ENCODE assay signal across 13 mouse cellular contexts in genomic region chr5:144758422-144758821, GRCm38 (mm10). TPM values are rescaled to one million over a fixed set of nuclear protein-coding genes. Genes with fewer than 3 reads are reported as not detected.
DNase-seq lines count a peak whose midpoint lies in the region; ATAC-seq lines count a peak whose summit lies in the region.
"Had no signal": no experiment of that assay in that cellular context is flagged by ENCODE, and none has a peak within 500 bp of the region (broad histone marks: within the 10 kb centered on the region; RNA-seq: fewer than 3 reads in every experiment).

No protein-coding gene starts in this region.

- peaks cover 7% of the 10 kb centered on the region; the same call in 1 of the 2 replicates for H3K27me3 ChIP-seq in midbrain, embryonic 13.5 days

- peaks cover 2% of the 10 kb centered on the region; the same call in 1 of the 2 replicates for H3K36me3 ChIP-seq in midbrain, embryonic 13.5 days
- H3K36me3 ChIP-seq: embryonic facial prominence, embryonic 15.5 days had no signal

- H3K4me1 ChIP-seq in midbrain, embryonic 13.5 days (replicated peaks), result peaks cover 40% of the 10 kb centered on the region

- peak; percentile 69 for DNase-seq in right cerebral cortex, adult 18-20 months
- DNase-seq in right cerebral cortex, postnatal 4 days, result no peak
- peak; percentile 48 to 58 for DNase-seq in frontal cortex, postnatal 36 days (ENCODE audit: low spot score in 2 of 2)
- no peak for DNase-seq in kidney, adult 18-20 months
- DNase-seq in spleen, postnatal 14 days (ENCODE audit: low spot score in 2 of 2), result no peak
- DNase-seq in Muller cell, postnatal 12 days (ENCODE audit: inconsistent ontology term), result no peak
- no peak for DNase-seq in kidney, adult 8-10 months
- DNase-seq: kidney, adult 2 months; liver; thymus, postnatal 4 days had no signal

- H3K9me3 ChIP-seq in midbrain, embryonic 13.5 days, result no peaks in the 10 kb centered on the region
- H3K9me3 ChIP-seq: embryonic facial prominence, embryonic 15.5 days; megakaryocyte, embryonic 14.5 days had no signal

- peak overlapping the region; percentile 66 for H3K4me2 ChIP-seq in midbrain, embryonic 13.5 days (replicated peaks)
- H3K4me2 ChIP-seq: embryonic facial prominence, embryonic 15.5 days had no signal

- peak overlapping the region; percentile 86 for H3K27ac ChIP-seq in midbrain, embryonic 13.5 days
- H3K27ac ChIP-seq: embryonic facial prominence, embryonic 15.5 days had no signal

- H3K9ac ChIP-seq in midbrain, embryonic 13.5 days (replicated peaks), result 0 out of 2 replicates have a peak overlapping the region, but pooled peaks have one; percentile 28
- H3K9ac ChIP-seq: embryonic facial prominence, embryonic 15.5 days had no signal

- H3K4me3 ChIP-seq in midbrain, embryonic 13.5 days (replicated peaks), result peak overlapping the region; percentile 1
- H3K4me3 ChIP-seq: embryonic facial prominence, embryonic 15.5 days; megakaryocyte, embryonic 14.5 days had no signal

- WGBS in midbrain, embryonic 13.5 days, result 5% methylated on average over 8 of the region's 8 CpGs

- peak; percentile 66 for ATAC-seq in midbrain, embryonic 13.5 days

RNA-seq across cellular contexts. Expression of gene Tmem130, which starts 3.2 kb away (rescaled TPM):
- polyA plus RNA-seq in midbrain, embryonic 13.5 days (2015; fragmentation: Nextera tagmentation; extraction: Ambion mirVana), result 202 and 235 TPM in 2 replicates

RNA-seq across cellular contexts. Expression of gene Trrap, which starts 9.1 kb away (rescaled TPM):
- 84.6 and 94.4 TPM in 2 replicates for polyA plus RNA-seq in midbrain, embryonic 13.5 days (2015; fragmentation: Nextera tagmentation; extraction: Ambion mirVana)

Comparison
In these comparisons a context has a peak if more than half of its experiments do, and no peak if none do; other contexts are left out.
1. DNase-seq: peak in right cerebral cortex, adult 18-20 months (single experiment) and frontal cortex, postnatal 36 days (2 of 2); none in right cerebral cortex, postnatal 4 days (single experiment), kidney, adult 18-20 months (single experiment), spleen, postnatal 14 days (0 of 2), Muller cell, postnatal 12 days (single experiment) and kidney, adult 8-10 months (0 of 2).